ENCODE assay signal across 26 mouse cellular contexts in genomic region chr1:60169626-60170025, GRCm38 (mm10). TPM values are rescaled to one million over a fixed set of nuclear protein-coding genes. Genes with fewer than 3 reads are reported as not detected.
A peak's percentile ranks its signal among the peaks of the same experiment; 100 is the strongest.
DNase-seq lines count a peak whose midpoint lies in the region; ATAC-seq and TF ChIP-seq lines count a peak whose summit lies in the region.
"Had no signal": no experiment of that assay in that cellular context is flagged by ENCODE, and none has a peak within 500 bp of the region (broad histone marks: within the 10 kb centered on the region; RNA-seq: fewer than 3 reads in every experiment).

No protein-coding gene starts in this region.

- TF ChIP-seq POLR2A in heart, adult 2 months (IDR thresholded peaks at IDR 0.05; ENCODE audit: insufficient read depth, low read depth, low read length): peak; percentile 39; the same call in 1 of the 2 replicates
- no peak for TF ChIP-seq POLR2A in myocyte (IDR thresholded peaks at IDR 0.05; ENCODE audit: insufficient read length, low read depth)

- no peaks in the 10 kb centered on the region for H3K9me3 ChIP-seq in heart, embryonic 12.5 days (replicated peaks)
- H3K9me3 ChIP-seq in heart, embryonic 16.5 days (replicated peaks; ENCODE audit: control insufficient read depth, low read length): no peaks in the 10 kb centered on the region
- no peaks in the 10 kb centered on the region for H3K9me3 ChIP-seq in hindbrain, embryonic 12.5 days (replicated peaks)
- H3K9me3 ChIP-seq: embryonic facial prominence, embryonic 10.5 days; forebrain, embryonic 15.5 days; hindbrain, embryonic 10.5 days; kidney, embryonic 15.5 days; limb, embryonic 10.5 days; liver, embryonic 15.5 days; lung, embryonic 15.5 days; neural tube, embryonic 13.5 days had no signal

- DNase-seq in heart, adult 2 months: peak in 1 of 2 experiments; percentile 55
- DNase-seq in NIH3T3 (ENCODE audit: low read depth): peak; percentile 31
- no peak for DNase-seq in cerebellum, adult 11 months
- DNase-seq: cerebellum, adult 9-10 months; kidney, postnatal 4 days; liver; lung, postnatal 36 days; midbrain, embryonic 14.5 days; retina, postnatal 1 day; right cerebral cortex, postnatal 25 days had no signal

- H3K4me1 ChIP-seq in heart, adult 2 months (ENCODE audit: control insufficient read depth, insufficient read depth, low read length): peaks cover 3% of the 10 kb centered on the region
- no peaks in the 10 kb centered on the region for H3K4me1 ChIP-seq in heart, embryonic 12.5 days (replicated peaks)
- H3K4me1 ChIP-seq in heart, embryonic 16.5 days (ENCODE audit: control insufficient read depth, insufficient read depth, low read length): peaks cover 7% of the 10 kb centered on the region
- no peaks in the 10 kb centered on the region for H3K4me1 ChIP-seq in hindbrain, embryonic 12.5 days
- H3K4me1 ChIP-seq: embryonic facial prominence, embryonic 10.5 days; forebrain, embryonic 15.5 days; hindbrain, embryonic 10.5 days; kidney, embryonic 15.5 days; limb, embryonic 10.5 days; liver, embryonic 15.5 days; lung, embryonic 15.5 days; megakaryocyte, embryonic 14.5 days; neural tube, embryonic 13.5 days had no signal

- TF ChIP-seq CTCF in heart, adult 2 months (IDR thresholded peaks at IDR 0.05): 0 out of 2 replicates have a peak, but pooled peaks have one; percentile 20

- no peaks in the 10 kb centered on the region for H3K79me2 ChIP-seq in heart, adult 2 months (replicated peaks; ENCODE audit: control insufficient read depth, insufficient read depth, low read length)
- no peaks in the 10 kb centered on the region for H3K79me2 ChIP-seq in myocyte (ENCODE audit: control insufficient read depth, insufficient read depth)

- 31% methylated on average over 2 of the region's 2 CpGs for WGBS in heart, adult 2 months
- 65% methylated on average over 2 of the region's 2 CpGs for WGBS in heart, embryonic 12.5 days
- WGBS in heart, embryonic 16.5 days: 56% methylated on average over 2 of the region's 2 CpGs
- 80% methylated on average over 2 of the region's 2 CpGs for WGBS in hindbrain, embryonic 12.5 days

- no peak overlapping the region for H3K4me2 ChIP-seq in heart, embryonic 12.5 days
- no peak overlapping the region for H3K4me2 ChIP-seq in heart, embryonic 16.5 days (ENCODE audit: low read depth, low read length)
- peak overlapping the region; percentile 12 for H3K4me2 ChIP-seq in myocyte (ENCODE audit: low read depth)
- no peak overlapping the region for H3K4me2 ChIP-seq in hindbrain, embryonic 12.5 days (replicated peaks)
- H3K4me2 ChIP-seq: forebrain, embryonic 15.5 days; kidney, embryonic 15.5 days; liver, embryonic 15.5 days; lung, embryonic 15.5 days; neural tube, embryonic 13.5 days had no signal

- H3K27ac ChIP-seq in heart, adult 2 months: peak overlapping the region; percentile 70
- no peak overlapping the region for H3K27ac ChIP-seq in heart, embryonic 12.5 days (ENCODE audit: poor library complexity, severe bottlenecking)
- peak overlapping the region; percentile 23; the same call in 1 of the 2 replicates for H3K27ac ChIP-seq in heart, embryonic 16.5 days (ENCODE audit: low read length)
- no peak overlapping the region for H3K27ac ChIP-seq in hindbrain, embryonic 12.5 days
- H3K27ac ChIP-seq: embryonic facial prominence, embryonic 10.5 days; forebrain, embryonic 15.5 days; hindbrain, embryonic 10.5 days; hindbrain, postnatal 0 days; kidney, embryonic 15.5 days; limb, embryonic 10.5 days; liver, embryonic 15.5 days; lung, embryonic 15.5 days; neural tube, embryonic 13.5 days had no signal

- H3K9ac ChIP-seq in heart, adult 2 months (ENCODE audit: low read depth, low read length): no peak overlapping the region
- no peak overlapping the region for H3K9ac ChIP-seq in heart, embryonic 12.5 days
- H3K9ac ChIP-seq in heart, embryonic 16.5 days (ENCODE audit: low read length): peak overlapping the region; percentile 25; the same call in 1 of the 2 replicates
- no peak overlapping the region for H3K9ac ChIP-seq in hindbrain, embryonic 12.5 days
- H3K9ac ChIP-seq: forebrain, embryonic 15.5 days; kidney, embryonic 15.5 days; liver, embryonic 15.5 days; lung, embryonic 15.5 days; neural tube, embryonic 13.5 days had no signal

- TF ChIP-seq EP300 in heart, adult 2 months (IDR thresholded peaks at IDR 0.05; ENCODE audit: insufficient read depth, low read depth, low read length): no peak

- intact Hi-C loops in heart, adult 2 months (cut with DNase I): loop anchor here (10.0 kb wide), 1 partner anchor 45 kb away; no protein-coding TSS in a partner anchor

- no peak overlapping the region for H3K4me3 ChIP-seq in heart, adult 2 months
- H3K4me3 ChIP-seq in heart, embryonic 12.5 days: no peak overlapping the region
- no peak overlapping the region for H3K4me3 ChIP-seq in heart, embryonic 16.5 days (ENCODE audit: low read length)
- H3K4me3 ChIP-seq in myocyte: no peak overlapping the region
- H3K4me3 ChIP-seq in hindbrain, embryonic 12.5 days: no peak overlapping the region
- H3K4me3 ChIP-seq: embryonic facial prominence, embryonic 10.5 days; forebrain, embryonic 15.5 days; hindbrain, embryonic 10.5 days; kidney, embryonic 15.5 days; limb, embryonic 10.5 days; liver, embryonic 15.5 days; lung, embryonic 15.5 days; megakaryocyte, embryonic 14.5 days; neural tube, embryonic 13.5 days had no signal

- H3K36me3 ChIP-seq in heart, adult 2 months (ENCODE audit: control insufficient read depth, insufficient read depth, low read length): peaks cover 12% of the 10 kb centered on the region
- H3K36me3 ChIP-seq in heart, embryonic 12.5 days: no peaks in the 10 kb centered on the region
- no peaks in the 10 kb centered on the region for H3K36me3 ChIP-seq in heart, embryonic 16.5 days (ENCODE audit: control insufficient read depth, insufficient read depth)
- H3K36me3 ChIP-seq in myocyte (ENCODE audit: control insufficient read depth, insufficient read depth): no peaks in the 10 kb centered on the region
- H3K36me3 ChIP-seq in hindbrain, embryonic 12.5 days: no peaks in the 10 kb centered on the region
- H3K36me3 ChIP-seq: embryonic facial prominence, embryonic 10.5 days; forebrain, embryonic 15.5 days; hindbrain, embryonic 10.5 days; kidney, embryonic 15.5 days; limb, embryonic 10.5 days; liver, embryonic 15.5 days; lung, embryonic 15.5 days; neural tube, embryonic 13.5 days had no signal

- no peak for ATAC-seq in heart, embryonic 12.5 days (ENCODE audit: insufficient number of reproducible peaks, low FRiP score)
- no peak for ATAC-seq in heart, embryonic 16.5 days (replicated peaks; ENCODE audit: extremely low read depth, insufficient read depth, low FRiP score)
- ATAC-seq in hindbrain, embryonic 12.5 days (ENCODE audit: low FRiP score): no peak
- ATAC-seq: forebrain, embryonic 15.5 days; hindbrain, postnatal 0 days; intestine, embryonic 16.5 days; Patski had no signal

- H3ac ChIP-seq in myocyte (ENCODE audit: control insufficient read depth, insufficient read length): no peak overlapping the region

- H3K27me3 ChIP-seq in heart, adult 2 months (ENCODE audit: control insufficient read depth, insufficient read depth, low read length): no peaks in the 10 kb centered on the region
- no peaks in the 10 kb centered on the region for H3K27me3 ChIP-seq in heart, embryonic 12.5 days (replicated peaks)
- no peaks in the 10 kb centered on the region for H3K27me3 ChIP-seq in heart, embryonic 16.5 days (ENCODE audit: control insufficient read depth, insufficient read depth, low read length)
- H3K27me3 ChIP-seq in myocyte (ENCODE audit: control insufficient read depth, insufficient read depth, insufficient read length): no peaks in the 10 kb centered on the region
- no peaks in the 10 kb centered on the region for H3K27me3 ChIP-seq in hindbrain, embryonic 12.5 days
- H3K27me3 ChIP-seq: forebrain, embryonic 15.5 days; kidney, embryonic 15.5 days; liver, embryonic 15.5 days; lung, embryonic 15.5 days; neural tube, embryonic 13.5 days; Patski had no signal

TF ChIP-seq in myocyte, 11 proteins besides CTCF, POLR2A, EP300 and RAD21:
- TF ChIP-seq E2F4 (IDR thresholded peaks at IDR 0.05; ENCODE audit: insufficient read depth) (no peak), TCF3 (IDR thresholded peaks at IDR 0.05; ENCODE audit: insufficient read length, low read depth) (no peak), MYOG (IDR thresholded peaks at IDR 0.05; ENCODE audit: control insufficient read depth in 1 of 3, insufficient read depth in 1 of 3, insufficient read length in 2 of 3, low read depth in 2 of 3) (no peak), TCF12 (IDR thresholded peaks at IDR 0.05; ENCODE audit: insufficient read depth, poor library complexity, severe bottlenecking) (no peak), MAX (IDR thresholded peaks at IDR 0.05; ENCODE audit: low read depth) (no peak)

RNA-seq across cellular contexts. Expression of gene Nbeal1, which starts 10.8 kb away (rescaled TPM):
- total RNA-seq in heart, adult 2 months (2021): 10 to 100 TPM; 42.8 to 49.1 TPM
- 3.8 and 11.1 TPM in 2 replicates for polyA plus RNA-seq in heart, adult 2 months (2012; rRNA removed)
- 12.9 and 13.5 TPM in 2 replicates for polyA plus RNA-seq in heart, embryonic 12.5 days (2016; fragmentation: Nextera tagmentation; extraction: Ambion mirVana)
- 6.4 and 8.1 TPM in 2 replicates for polyA plus RNA-seq in heart, embryonic 16.5 days (2015; fragmentation: Nextera tagmentation; extraction: Ambion mirVana)
- 1.2 TPM for polyA plus RNA-seq in myocyte (2012; fragmentation: generic; extraction: Trizol)
- polyA plus RNA-seq in hindbrain, embryonic 12.5 days (2016; fragmentation: Nextera tagmentation; extraction: Ambion mirVana): 13.8 and 15.4 TPM in 2 replicates

Comparison
In these comparisons a context has a peak if more than half of its experiments do, and no peak if none do; other contexts are left out.
1. H3K27ac ChIP-seq: peak in heart, adult 2 months (single experiment) and heart, embryonic 16.5 days (single experiment); none in heart, embryonic 12.5 days (single experiment) and hindbrain, embryonic 12.5 days (single experiment).